Mouse (Mus musculus): Measurements from ENCODE around the gene Col9a2. TPM values are rescaled to one million over a fixed set of nuclear protein-coding genes. Genes with fewer than 3 reads are reported as not detected.

Gene Col9a2
- polyA plus RNA-seq, 1 experiment from 2014 or later: 4.6 TPM

GRCm38 (mm10) chr4:121028659-121029392, 10.4 kb upstream of the Col9a2 start:
- no peak overlapping the region for H3K4me2 ChIP-seq
- 33% methylated on average over 14 of the region's 14 CpGs for WGBS (ENCODE audit: insufficient replicate concordance)

GRCm38 (mm10) chr4:121029632-121030031, 9.6 kb upstream of the Col9a2 start:
- H3K9me3 ChIP-seq (replicated peaks; ENCODE audit: control insufficient read depth, low read length): no peaks in the 10 kb centered on the region
- ATAC-seq (replicated peaks; ENCODE audit: insufficient number of reproducible peaks, low FRiP score, low TSS enrichment): no peak
- H3K4me2 ChIP-seq: no peak overlapping the region
- no peaks in the 10 kb centered on the region for H3K27me3 ChIP-seq (ENCODE audit: control insufficient read depth, insufficient read depth, low read length)
- H3K4me3 ChIP-seq (ENCODE audit: low read depth, low read length): no peak overlapping the region
- no peaks in the 10 kb centered on the region for H3K36me3 ChIP-seq (ENCODE audit: control insufficient read depth, insufficient read depth, low read length)
- H3K27ac ChIP-seq (ENCODE audit: low read depth, low read length): no peak overlapping the region
- 60% methylated on average over 3 of the region's 3 CpGs for WGBS (ENCODE audit: insufficient replicate concordance)
- H3K9ac ChIP-seq (ENCODE audit: low read depth, low read length): no peak overlapping the region
- H3K4me1 ChIP-seq (ENCODE audit: control insufficient read depth, insufficient read depth, low read length): no peaks in the 10 kb centered on the region

More at GRCm38 (mm10) chr4:121028659-121029392, 10.4 kb upstream of the Col9a2 start:
- Histone ChIP-seq H3K9ac (ENCODE audit: low read depth, low read length) (no peak overlapping the region), H3K4me3 (ENCODE audit: low read depth, low read length) (no peak overlapping the region), H3K27ac (ENCODE audit: low read depth, low read length) (no peak overlapping the region), H3K4me1 (ENCODE audit: control insufficient read depth, insufficient read depth, low read length) (no peaks in the 10 kb centered on the region), H3K9me3 (replicated peaks; ENCODE audit: control insufficient read depth, low read length) (no peaks in the 10 kb centered on the region), H3K27me3 (ENCODE audit: control insufficient read depth, insufficient read depth, low read length) (no peaks in the 10 kb centered on the region), H3K36me3 (ENCODE audit: control insufficient read depth, insufficient read depth, low read length) (no peaks in the 10 kb centered on the region)
- no peak for ATAC-seq (replicated peaks; ENCODE audit: insufficient number of reproducible peaks, low FRiP score, low TSS enrichment)

GRCm38 (mm10) chr4:121031440-121031839, 7.7 kb upstream of the Col9a2 start:
- Histone ChIP-seq H3K27ac (ENCODE audit: low read depth, low read length) (no peak overlapping the region), H3K4me3 (ENCODE audit: low read depth, low read length) (no peak overlapping the region), H3K9me3 (replicated peaks; ENCODE audit: control insufficient read depth, low read length) (no peaks in the 10 kb centered on the region), H3K9ac (ENCODE audit: low read depth, low read length) (no peak overlapping the region), H3K36me3 (ENCODE audit: control insufficient read depth, insufficient read depth, low read length) (no peaks in the 10 kb centered on the region), H3K4me2 (no peak overlapping the region), H3K27me3 (ENCODE audit: control insufficient read depth, insufficient read depth, low read length) (no peaks in the 10 kb centered on the region), H3K4me1 (ENCODE audit: control insufficient read depth, insufficient read depth, low read length) (no peaks in the 10 kb centered on the region)
- ATAC-seq (replicated peaks; ENCODE audit: insufficient number of reproducible peaks, low FRiP score, low TSS enrichment): no peak
- whole genome bisulfite sequencing (ENCODE audit: insufficient replicate concordance): 53% methylated on average over 4 of the region's 4 CpGs

GRCm38 (mm10) chr4:121033006-121033405, 6.2 kb upstream of the Col9a2 start:
- Histone ChIP-seq H3K27ac (ENCODE audit: low read depth, low read length) (no peak overlapping the region), H3K4me2 (no peak overlapping the region), H3K9ac (ENCODE audit: low read depth, low read length) (no peak overlapping the region), H3K9me3 (replicated peaks; ENCODE audit: control insufficient read depth, low read length) (no peaks in the 10 kb centered on the region), H3K36me3 (ENCODE audit: control insufficient read depth, insufficient read depth, low read length) (no peaks in the 10 kb centered on the region), H3K4me3 (ENCODE audit: low read depth, low read length) (no peak overlapping the region), H3K27me3 (ENCODE audit: control insufficient read depth, insufficient read depth, low read length) (0 out of 2 replicates have a peak, but pooled peaks cover 2% of the 10 kb centered on the region), H3K4me1 (ENCODE audit: control insufficient read depth, insufficient read depth, low read length) (no peaks in the 10 kb centered on the region)
- ATAC-seq (replicated peaks; ENCODE audit: insufficient number of reproducible peaks, low FRiP score, low TSS enrichment): no peak
- WGBS (ENCODE audit: insufficient replicate concordance): 60% methylated on average over 2 of the region's 2 CpGs

GRCm38 (mm10) chr4:121040323-121040722, 1.1 kb downstream of the Col9a2 start:
- H3K4me3 ChIP-seq (ENCODE audit: low read depth, low read length): peak overlapping the region; percentile 50
- peak overlapping the region; percentile 93 for H3K4me2 ChIP-seq
- no peak overlapping the region for H3K27ac ChIP-seq (ENCODE audit: low read depth, low read length)
- H3K9ac ChIP-seq (ENCODE audit: low read depth, low read length): no peak overlapping the region
- WGBS (ENCODE audit: insufficient replicate concordance): 60% methylated on average over 14 of the region's 14 CpGs
- H3K36me3 ChIP-seq (ENCODE audit: control insufficient read depth, insufficient read depth, low read length): no peaks in the 10 kb centered on the region
- H3K4me1 ChIP-seq (ENCODE audit: control insufficient read depth, insufficient read depth, low read length): peaks cover 15% of the 10 kb centered on the region
- H3K9me3 ChIP-seq (replicated peaks; ENCODE audit: control insufficient read depth, low read length): no peaks in the 10 kb centered on the region
- ATAC-seq (replicated peaks; ENCODE audit: insufficient number of reproducible peaks, low FRiP score, low TSS enrichment): no peak
- H3K27me3 ChIP-seq (ENCODE audit: control insufficient read depth, insufficient read depth, low read length): peaks cover 28% of the 10 kb centered on the region

- Histone ChIP-seq H3K4me3 (ENCODE audit: low read depth, low read length) (no peak overlapping the region), H3K4me2 (peak overlapping the region; percentile 53), H3K9ac (ENCODE audit: low read depth, low read length) (peak overlapping the region; percentile 30; the same call in 1 of the 2 replicates), H3K9me3 (replicated peaks; ENCODE audit: control insufficient read depth, low read length) (no peaks in the 10 kb centered on the region), H3K27ac (ENCODE audit: low read depth, low read length) (peak overlapping the region; percentile 80), H3K36me3 (ENCODE audit: control insufficient read depth, insufficient read depth, low read length) (no peaks in the 10 kb centered on the region), H3K27me3 (ENCODE audit: control insufficient read depth, insufficient read depth, low read length) (peaks cover 28% of the 10 kb centered on the region), H3K4me1 (ENCODE audit: control insufficient read depth, insufficient read depth, low read length) (peaks cover 15% of the 10 kb centered on the region)
- ATAC-seq (replicated peaks; ENCODE audit: insufficient number of reproducible peaks, low FRiP score, low TSS enrichment): peak; percentile 52
- WGBS (ENCODE audit: insufficient replicate concordance): 10% methylated on average over 18 of the region's 18 CpGs
Measured at GRCm38 (mm10) chr4:121040897-121041671, 1.9 kb downstream of the Col9a2 start.

GRCm38 (mm10) chr4:121042472-121042871, 3.3 kb downstream of the Col9a2 start:
- ATAC-seq (replicated peaks; ENCODE audit: insufficient number of reproducible peaks, low FRiP score, low TSS enrichment): no peak
- Histone ChIP-seq H3K9me3 (replicated peaks; ENCODE audit: control insufficient read depth, low read length) (no peaks in the 10 kb centered on the region), H3K4me3 (ENCODE audit: low read depth, low read length) (no peak overlapping the region), H3K4me1 (ENCODE audit: control insufficient read depth, insufficient read depth, low read length) (peaks cover 15% of the 10 kb centered on the region), H3K27ac (ENCODE audit: low read depth, low read length) (no peak overlapping the region), H3K9ac (ENCODE audit: low read depth, low read length) (no peak overlapping the region), H3K27me3 (ENCODE audit: control insufficient read depth, insufficient read depth, low read length) (peaks cover 28% of the 10 kb centered on the region), H3K36me3 (ENCODE audit: control insufficient read depth, insufficient read depth, low read length) (no peaks in the 10 kb centered on the region), H3K4me2 (no peak overlapping the region)
- WGBS (ENCODE audit: insufficient replicate concordance): 70% methylated on average over 5 of the region's 5 CpGs

- no peak overlapping the region for H3K4me2 ChIP-seq
- H3K9me3 ChIP-seq (replicated peaks; ENCODE audit: control insufficient read depth, low read length): no peaks in the 10 kb centered on the region
- no peak overlapping the region for H3K4me3 ChIP-seq (ENCODE audit: low read depth, low read length)
- H3K9ac ChIP-seq (ENCODE audit: low read depth, low read length): no peak overlapping the region
- H3K27ac ChIP-seq (ENCODE audit: low read depth, low read length): no peak overlapping the region
- H3K27me3 ChIP-seq (ENCODE audit: control insufficient read depth, insufficient read depth, low read length): peaks cover 26% of the 10 kb centered on the region
- 76% methylated on average over 3 of the region's 3 CpGs for WGBS (ENCODE audit: insufficient replicate concordance)
- ATAC-seq (replicated peaks; ENCODE audit: insufficient number of reproducible peaks, low FRiP score, low TSS enrichment): no peak
- H3K36me3 ChIP-seq (ENCODE audit: control insufficient read depth, insufficient read depth, low read length): no peaks in the 10 kb centered on the region
- peaks cover 15% of the 10 kb centered on the region for H3K4me1 ChIP-seq (ENCODE audit: control insufficient read depth, insufficient read depth, low read length)
Measured at GRCm38 (mm10) chr4:121042946-121043345, 3.8 kb downstream of the Col9a2 start.
